Mouse (Mus musculus): Measurements from ENCODE around the gene Mtmr11.

DNA sequence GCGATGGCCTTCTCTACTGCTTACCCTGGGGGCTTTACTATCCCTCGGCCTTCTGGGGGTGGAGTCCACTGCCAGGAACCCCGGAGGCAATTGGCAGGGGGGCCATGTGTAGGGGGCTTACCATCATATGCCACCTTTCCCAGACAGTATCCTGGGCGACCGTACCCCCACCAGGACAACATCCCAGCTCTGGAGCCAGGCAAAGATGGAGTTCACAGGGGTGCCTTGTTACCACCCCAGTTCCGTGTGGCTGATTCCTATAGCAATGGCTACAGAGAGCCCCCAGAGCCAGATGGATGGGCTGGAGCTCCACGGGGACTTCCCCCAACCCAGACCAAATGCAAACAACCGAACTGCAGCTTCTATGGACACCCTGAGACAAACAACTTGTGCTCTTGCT is 6.3 kb upstream of the Mtmr11 start:
- TF ChIP-seq CTCF (IDR thresholded peaks at IDR 0.05; ENCODE audit: low read depth) = no peak
- TF ChIP-seq EP300 (IDR thresholded peaks at IDR 0.05; ENCODE audit: low read depth) = no peak

All from liver, postnatal 0 days (tissue).